Mouse (Mus musculus): Measurements from ENCODE around the gene Gucy2d.

- TF ChIP-seq CTCF (IDR thresholded peaks at IDR 0.05; ENCODE audit: low read depth): no peak
- TF ChIP-seq EP300 (IDR thresholded peaks at IDR 0.05; ENCODE audit: low read depth): no peak
These were observed 10.6 kb upstream of the Gucy2d start for GRCm38 (mm10) chr7:98429579-98429978.
